Mouse (Mus musculus) c-Kit-positive CD71-positive TER-119-negative erythroid progenitor cells, embryonic 14.5 days (primary cell): Measurements from ENCODE around the gene Lum.

ENCODE experiments used
- DNase-seq: peaks from one replicate; pipeline ENCODE4 v3.0.0-alpha.2; 2013; ENCODE audit warnings: low read depth

Gene Lum

DNA sequence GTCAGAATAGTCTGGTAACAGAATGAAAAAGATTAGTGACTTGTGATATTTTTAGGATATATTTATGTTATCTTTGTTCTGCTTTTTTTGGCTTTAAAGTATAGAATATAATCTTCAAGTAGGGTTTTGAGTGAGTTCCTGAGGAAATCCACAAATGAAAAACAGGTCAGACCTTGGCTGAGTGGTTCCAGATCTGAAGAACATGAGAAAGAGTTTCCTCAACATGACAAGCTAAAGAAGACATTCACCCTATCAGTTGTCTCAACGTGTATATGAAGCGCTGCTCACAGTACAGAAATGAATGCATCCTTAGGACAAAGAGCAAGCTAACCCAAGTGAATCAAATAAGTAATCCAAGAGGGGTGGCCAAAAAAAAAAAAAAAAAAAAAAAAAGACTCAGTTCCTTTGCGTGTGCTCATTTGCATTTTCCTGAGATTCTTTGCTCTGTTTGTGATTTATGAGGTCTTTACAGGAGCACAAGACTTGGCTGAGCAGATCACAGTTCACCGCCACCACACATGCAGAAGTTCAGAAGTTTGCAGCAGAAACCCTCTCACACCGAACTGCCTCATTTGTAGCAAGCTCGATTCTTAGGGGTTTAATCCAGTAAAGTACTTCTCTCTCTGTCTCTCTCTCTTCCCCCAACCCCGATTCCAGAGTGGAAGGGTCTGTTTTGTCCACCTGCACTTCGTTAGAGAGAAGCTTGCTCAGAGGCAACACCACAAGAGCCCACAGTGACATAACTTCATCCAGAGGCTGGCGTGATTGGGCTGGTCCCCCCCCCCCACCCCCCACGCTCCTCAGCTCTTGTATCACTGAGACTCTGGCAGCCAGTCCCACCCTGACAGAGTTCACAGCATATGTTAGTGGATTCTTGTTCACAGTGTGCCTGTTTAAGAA is at the start of gene Lum:
Gene Lum (plus strand): TSS at position 172 of the 900 bp plus-strand sequence.
- DNase-seq: no peak

DNA sequence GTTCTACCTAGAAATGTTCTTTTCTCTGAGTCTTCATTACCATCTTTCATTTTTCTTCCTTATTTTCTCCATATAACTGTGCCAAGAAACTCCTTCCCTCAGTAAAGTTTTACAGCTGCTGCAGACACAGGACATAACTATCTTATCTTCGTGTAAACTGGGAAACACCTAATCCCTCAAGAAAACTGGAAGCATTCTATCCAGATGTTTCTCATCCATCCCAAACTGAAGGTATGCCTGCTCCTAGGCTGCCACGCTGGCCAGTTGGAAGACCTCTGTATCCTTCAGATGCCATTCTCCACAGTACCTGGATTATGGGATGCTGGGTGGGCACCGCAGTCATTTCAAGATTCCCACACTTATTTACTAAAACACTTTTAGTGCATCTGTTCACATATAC is 41.6 kb upstream of the Lum start:
- DNase-seq: no peak

DNA sequence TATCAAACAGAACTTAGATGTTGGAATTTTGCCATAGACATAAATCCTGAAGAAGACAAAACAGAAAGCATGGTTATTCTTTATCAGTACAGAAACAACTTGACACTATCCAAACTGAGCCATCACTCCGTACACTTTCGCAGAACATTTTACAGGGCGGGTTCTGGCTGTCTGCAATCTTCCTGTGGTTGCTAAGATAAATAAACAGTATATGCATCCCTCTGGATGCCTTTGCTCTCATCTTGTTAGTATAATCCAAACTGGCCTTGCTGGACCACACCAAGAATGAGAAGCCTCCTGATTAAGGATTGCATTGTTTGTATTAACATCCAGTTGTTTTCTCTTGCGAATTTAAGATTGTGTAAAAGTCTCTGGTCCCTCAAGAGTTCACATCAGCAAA is 29.2 kb upstream of the Lum start:
- DNase-seq: no peak

DNA sequence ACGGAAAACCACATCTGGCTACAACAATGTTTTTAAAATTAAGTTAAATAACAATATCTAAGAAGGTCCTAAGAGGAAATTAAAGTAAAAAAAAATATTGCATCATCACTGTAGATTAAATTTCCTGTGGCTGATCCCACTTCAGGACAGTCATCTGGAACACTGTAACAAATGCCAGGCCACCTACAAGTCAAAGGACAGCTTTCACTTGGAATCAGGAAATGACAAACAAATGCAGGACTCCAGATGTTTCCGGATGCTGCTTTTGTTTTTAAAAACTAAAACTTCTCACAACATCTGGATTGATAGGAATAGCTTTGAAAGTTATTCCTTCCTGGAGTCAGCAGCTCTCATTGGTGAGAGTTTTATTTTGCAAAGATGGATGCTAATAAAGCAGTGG is 28.0 kb upstream of the Lum start:
- no peak for DNase-seq

DNA sequence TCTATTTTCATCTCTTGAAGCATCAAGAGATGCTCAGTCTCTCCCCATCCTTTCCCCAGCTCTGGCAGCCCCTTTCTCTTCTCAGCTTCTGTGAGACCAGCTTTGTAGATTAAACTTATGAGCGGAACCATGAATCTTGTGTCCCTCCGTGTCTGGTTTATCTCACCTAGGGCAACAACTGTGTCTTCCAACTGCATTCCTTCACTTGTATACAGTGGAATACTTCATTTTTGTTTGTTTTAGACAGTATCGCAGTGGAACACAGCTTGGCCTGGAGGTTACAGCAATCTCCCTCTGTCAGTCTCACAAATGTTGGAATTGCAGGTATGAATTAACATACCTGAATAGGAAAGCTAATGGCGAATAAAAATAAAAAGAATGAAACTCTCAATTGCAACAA is 26.7 kb upstream of the Lum start:
- no peak for DNase-seq

DNA sequence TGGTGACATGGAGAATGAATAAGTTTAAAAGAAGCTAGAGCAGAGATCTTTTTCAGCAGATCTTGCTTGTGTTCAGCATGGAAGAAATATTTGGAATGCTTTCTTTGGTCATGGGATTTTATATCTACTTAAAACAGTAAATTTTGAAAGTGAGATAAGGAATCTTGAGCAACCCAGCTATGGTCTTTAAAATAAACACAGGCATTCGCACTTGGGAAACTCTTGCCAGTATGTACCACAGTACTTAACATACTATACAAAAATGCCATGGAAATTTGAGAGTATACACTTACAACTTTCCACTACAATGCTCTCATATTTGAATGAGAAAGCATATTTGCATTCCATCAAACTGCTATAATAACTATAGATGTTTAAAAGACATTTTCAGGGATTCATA is 17.2 kb upstream of the Lum start:
- DNase-seq: no peak

DNA sequence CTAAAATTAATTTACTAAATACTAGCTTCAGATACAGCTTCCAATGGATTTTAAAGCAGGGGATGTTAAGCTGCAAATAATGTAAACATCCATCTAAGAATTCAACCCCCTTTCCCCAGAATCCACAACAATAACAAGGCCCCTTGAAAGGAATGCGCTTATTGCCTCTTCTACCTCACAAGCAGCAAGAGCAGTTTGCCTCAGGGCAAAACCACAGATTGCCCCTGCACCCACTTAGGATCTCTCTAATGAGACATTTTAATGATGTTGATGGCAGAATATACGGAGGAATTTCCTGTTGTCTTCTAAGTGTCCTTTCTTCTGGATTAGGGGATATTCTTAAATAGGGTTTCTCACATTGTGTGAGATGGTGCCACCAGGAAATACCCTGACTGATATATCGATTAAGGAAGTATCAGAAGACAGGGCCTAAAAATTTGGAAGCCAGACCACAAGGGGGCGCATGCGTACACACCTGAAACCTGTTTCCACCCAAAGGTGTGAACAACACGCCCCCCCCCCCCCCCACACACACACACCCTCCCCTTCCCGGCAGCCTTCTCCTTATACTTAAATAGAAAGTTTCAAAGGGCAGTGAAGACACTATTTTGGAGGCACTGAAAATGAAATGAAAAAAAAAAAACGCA is 2.7 kb downstream of the Lum start:
- no peak for DNase-seq

DNA sequence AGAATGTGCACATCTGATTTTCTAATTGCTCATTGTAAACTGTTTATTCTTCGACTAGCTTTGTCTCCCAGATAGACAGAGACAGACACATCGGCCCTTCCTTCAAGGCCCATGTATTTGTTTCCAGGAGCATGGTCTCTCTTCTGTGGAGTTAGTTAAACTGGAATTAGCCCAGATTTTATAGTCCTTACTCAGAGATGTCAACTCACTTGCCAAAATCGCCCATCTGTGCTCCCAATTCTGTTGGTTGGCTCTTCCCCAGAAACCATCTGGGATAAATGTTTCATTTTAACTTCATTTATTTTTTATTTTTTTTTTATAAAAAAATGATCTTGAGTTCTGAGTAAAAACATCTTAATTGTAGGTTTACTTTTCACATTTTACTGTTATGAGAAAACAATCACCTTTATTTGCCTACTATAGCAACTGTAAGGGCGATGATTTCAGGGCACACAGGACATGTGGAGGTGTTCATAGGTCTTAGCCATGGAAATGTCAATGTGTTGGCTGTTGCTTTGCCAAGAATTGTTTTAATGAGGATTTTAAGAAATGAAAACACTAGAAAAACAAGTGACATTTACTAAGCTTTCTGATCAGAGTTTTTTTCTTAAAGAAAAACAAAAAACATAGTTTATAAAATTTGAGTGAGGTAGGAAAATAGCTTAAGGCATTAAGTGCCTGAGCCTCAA is 17.8 kb downstream of the Lum start:
- no peak for DNase-seq

DNA sequence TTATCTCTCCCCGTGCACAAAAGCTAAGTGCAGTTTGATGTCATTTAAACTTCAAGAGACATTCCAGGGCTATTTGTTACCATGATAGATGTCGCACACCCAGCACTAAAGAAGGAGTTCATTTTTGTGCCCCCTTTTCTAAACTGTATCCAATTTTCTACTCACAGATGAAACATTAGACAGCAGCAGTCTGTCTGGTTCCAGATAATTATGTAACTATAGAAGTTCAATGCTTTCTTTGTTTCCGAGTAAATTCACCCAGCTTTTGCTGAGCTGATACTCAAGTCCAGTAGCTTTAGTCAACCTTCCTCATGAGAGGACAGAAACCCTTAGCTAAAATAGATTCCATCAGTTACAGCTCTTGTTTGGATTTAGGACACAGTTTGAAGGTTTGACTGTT is 19.2 kb downstream of the Lum start:
- DNase-seq: no peak

DNA sequence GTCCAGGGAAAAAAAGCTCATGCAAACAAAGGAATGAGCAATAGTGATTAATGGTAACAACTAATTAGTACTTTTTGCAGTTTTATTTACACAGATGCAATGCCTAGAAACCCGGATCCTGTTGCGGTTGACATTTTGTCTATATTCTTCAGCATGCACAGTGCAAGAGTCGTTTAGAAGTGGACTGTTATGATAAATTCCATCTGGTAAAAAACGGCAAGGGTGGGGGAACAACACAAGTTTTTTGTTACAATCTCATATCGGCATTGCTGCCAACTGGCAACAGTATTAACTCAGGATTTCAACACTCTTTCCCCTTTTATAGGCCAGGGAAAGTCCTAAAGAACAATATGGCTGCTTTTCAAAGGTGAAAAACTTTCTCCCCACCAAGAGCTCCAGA is 22.2 kb downstream of the Lum start:
- no peak for DNase-seq

DNA sequence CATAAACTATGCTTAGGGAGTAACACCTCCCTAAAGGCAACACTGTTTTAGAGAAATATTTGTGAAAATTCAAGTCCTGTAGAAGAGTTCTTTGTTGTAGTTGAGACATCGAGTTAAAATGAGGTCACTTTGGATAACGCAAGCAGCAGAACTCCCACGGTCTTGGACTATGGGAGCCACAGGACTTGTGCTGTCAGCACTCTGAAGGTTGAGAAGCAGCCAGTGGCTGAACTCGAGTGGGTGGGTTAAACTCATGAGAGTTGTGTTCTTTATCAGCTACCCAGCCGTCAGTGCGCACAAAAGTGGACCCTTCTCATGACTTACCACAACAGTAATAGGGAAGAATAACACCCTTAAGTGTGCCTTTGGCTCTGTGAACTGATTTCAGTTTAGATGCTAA is 24.6 kb downstream of the Lum start:
- no peak for DNase-seq

DNA sequence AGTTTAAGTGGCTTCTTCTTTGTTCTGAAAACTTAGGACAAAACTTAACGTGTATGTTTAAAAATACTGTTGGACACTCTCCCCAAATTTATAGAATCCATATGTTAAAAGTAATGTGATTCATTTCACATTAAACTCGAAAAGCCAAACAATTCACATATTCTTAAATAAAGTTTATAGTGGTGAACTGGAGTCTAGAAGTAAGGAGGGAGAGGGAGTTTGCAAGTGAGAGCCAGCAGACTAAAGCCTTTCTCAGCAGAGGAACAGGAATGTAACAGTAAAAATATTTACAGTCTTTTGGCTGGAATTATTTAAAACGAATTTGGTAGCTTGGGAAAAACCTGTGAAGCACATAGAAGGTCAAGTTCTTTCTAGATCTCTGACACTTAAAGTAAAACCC is 26.1 kb downstream of the Lum start:
- DNase-seq: no peak

DNA sequence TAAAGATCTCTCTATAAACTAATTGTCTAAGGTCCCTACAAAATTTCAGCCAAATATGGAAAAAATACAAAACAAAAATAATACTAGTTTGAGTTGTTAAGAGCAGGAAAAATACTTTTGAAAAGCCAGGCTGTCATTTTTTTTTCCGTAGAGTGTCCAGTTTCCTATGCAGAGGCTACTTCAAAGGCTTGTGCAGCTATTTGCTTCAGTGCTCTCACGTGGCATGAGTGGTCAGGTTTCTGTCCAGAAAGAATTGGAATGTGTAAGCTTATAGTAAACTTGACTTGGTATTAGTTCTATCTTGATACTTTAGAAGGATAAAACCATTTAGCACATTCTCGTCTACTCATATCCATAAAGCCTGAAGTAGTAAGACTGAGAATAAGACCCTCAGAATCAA is 26.8 kb downstream of the Lum start:
- DNase-seq: no peak

DNA sequence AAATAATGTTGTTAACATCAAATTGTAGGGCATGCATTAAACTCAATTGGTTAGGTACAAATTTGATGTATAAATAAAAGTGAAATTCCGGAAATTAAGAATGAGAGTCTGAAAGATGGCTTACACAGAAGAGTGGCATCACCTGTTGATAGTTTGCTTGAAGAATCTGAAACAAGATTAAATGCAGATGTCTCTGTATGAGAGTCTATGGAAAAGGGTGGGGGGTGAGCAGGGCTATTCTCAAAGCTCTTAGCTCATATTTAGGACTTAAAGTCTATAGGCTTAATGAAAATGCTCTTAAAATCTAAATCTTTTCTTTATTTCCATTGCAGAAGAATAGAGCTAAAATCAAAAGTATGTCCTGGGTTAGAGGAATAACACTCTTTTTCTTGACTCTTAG is 30.8 kb downstream of the Lum start:
- no peak for DNase-seq

DNA sequence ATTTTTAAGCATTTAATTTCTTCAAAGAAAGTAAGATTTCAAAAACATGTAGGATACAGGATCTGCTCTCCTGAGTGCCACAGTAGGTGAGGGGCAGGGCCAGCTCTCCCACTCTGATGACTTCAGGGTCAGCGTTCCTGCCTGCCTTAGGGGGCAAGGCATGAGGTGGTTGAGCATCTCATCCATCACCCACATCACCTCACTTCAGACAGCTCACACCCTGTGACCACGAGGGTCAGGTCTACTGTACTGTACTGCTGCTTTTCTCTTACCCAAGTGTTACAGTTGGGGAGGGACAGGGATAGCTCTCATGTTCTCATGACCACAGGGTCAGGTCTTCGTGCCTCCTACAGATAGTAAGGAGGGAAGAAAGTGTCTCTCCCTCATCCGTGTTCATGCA is 36.8 kb downstream of the Lum start:
- DNase-seq: no peak

DNA sequence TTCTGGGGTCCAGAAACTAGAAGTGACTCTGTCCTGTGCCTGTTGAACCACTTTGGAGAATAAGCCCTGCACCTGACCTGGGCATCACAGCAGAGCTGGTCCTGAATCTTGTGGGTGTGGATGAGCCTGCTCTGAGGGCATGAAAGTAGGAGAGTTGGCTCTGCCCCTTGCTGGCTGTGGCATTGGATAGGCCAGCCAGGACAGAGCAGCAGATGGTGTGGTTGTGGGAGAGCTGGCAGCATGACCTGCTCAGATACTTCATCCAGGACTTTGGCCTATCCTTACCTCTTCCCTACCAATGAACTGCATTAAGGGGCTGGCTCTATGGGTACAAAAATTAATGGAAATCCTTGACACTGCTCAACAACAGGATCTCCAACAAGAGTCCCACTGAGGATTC is 38.3 kb downstream of the Lum start:
- DNase-seq: no peak

DNA sequence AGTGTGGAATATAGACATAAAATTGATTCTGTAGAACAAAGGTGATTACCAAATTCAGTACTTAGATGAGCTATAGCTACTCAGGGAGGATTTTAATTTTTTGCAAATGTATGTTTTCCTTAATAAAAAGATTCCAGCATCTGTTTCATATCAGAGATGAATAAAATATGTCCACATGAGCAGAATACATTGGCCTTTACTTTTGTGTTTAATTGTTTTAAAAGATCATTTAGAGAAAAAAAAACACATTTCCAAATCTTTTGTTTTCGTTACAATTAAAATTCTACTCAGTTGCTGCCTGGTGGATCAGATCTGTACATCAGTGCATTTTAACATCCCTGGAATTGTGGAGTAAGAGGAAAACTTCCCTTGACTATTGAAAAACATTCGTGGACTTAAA is 41.7 kb downstream of the Lum start, which contains the start of gene Kera:
Gene Kera (plus strand): TSS at position 301 of the 400 bp plus-strand sequence.
- DNase-seq: no peak
